In genomic region chr2:165998969-165999368, GRCm38 (mm10) we compare ENCODE assay signal across 14 mouse cellular contexts. TPM values are rescaled to one million over a fixed set of nuclear protein-coding genes. Genes with fewer than 3 reads are reported as not detected.
DNase-seq lines count a peak whose midpoint lies in the region; ATAC-seq and TF ChIP-seq lines count a peak whose summit lies in the region.
"Had no signal": no experiment of that assay in that cellular context is flagged by ENCODE, and none has a peak within 500 bp of the region (broad histone marks: within the 10 kb centered on the region; RNA-seq: fewer than 3 reads in every experiment).

No protein-coding gene starts in this region.

- H3K36me3 ChIP-seq in heart, embryonic 15.5 days: no peaks in the 10 kb centered on the region; the same call in 1 of the 2 replicates
- H3K36me3 ChIP-seq in E14TG2a.4 (ENCODE audit: insufficient read depth, low read length): peaks cover 39% of the 10 kb centered on the region
- H3K36me3 ChIP-seq: embryonic facial prominence, embryonic 15.5 days; forebrain, embryonic 15.5 days; liver, embryonic 15.5 days; neural tube, embryonic 13.5 days had no signal

- no peak for DNase-seq in heart, postnatal 36 days
- DNase-seq in layer of hippocampus, adult 2 months (ENCODE audit: low spot score in 2 of 2): no peak
- no peak for DNase-seq in layer of hippocampus, postnatal 10 days (ENCODE audit: low spot score in 2 of 2)
- DNase-seq in 416B (ENCODE audit: low read depth): peak; percentile 20
- no peak for DNase-seq in testis, postnatal 10 days (ENCODE audit: low spot score)
- DNase-seq in adrenal gland, adult 18-20 months (ENCODE audit: low spot score in 2 of 2): no peak
- DNase-seq: cerebellum, adult 11 months; kidney, adult 8-10 months had no signal

- peaks cover 38% of the 10 kb centered on the region for H3K4me1 ChIP-seq in heart, embryonic 15.5 days (replicated peaks)
- H3K4me1 ChIP-seq in E14TG2a.4 (replicated peaks; ENCODE audit: low read depth, low read length): peaks cover 90% of the 10 kb centered on the region

- WGBS in heart, embryonic 15.5 days: 33% methylated on average over 4 of the region's 4 CpGs

- H3K27me3 ChIP-seq in heart, embryonic 15.5 days: no peaks in the 10 kb centered on the region
- no peaks in the 10 kb centered on the region for H3K27me3 ChIP-seq in E14TG2a.4 (ENCODE audit: insufficient read depth, low read length)
- H3K27me3 ChIP-seq: embryonic facial prominence, embryonic 15.5 days; forebrain, embryonic 15.5 days; neural tube, embryonic 13.5 days had no signal

- H3K4me2 ChIP-seq in heart, embryonic 15.5 days: no peak overlapping the region
- H3K4me2 ChIP-seq: embryonic facial prominence, embryonic 15.5 days; forebrain, embryonic 15.5 days; liver, embryonic 15.5 days; neural tube, embryonic 13.5 days had no signal

- intact Hi-C loops in heart, postnatal 36 days (cut with DNase I): no loop called here

- no peak for ATAC-seq in heart, embryonic 15.5 days (replicated peaks; ENCODE audit: insufficient number of reproducible peaks, insufficient read depth, low FRiP score, low read depth)
- ATAC-seq: forebrain, embryonic 15.5 days had no signal

- H3K9me3 ChIP-seq in heart, embryonic 15.5 days (replicated peaks): no peaks in the 10 kb centered on the region
- 0 out of 2 replicates have a peak, but pooled peaks cover 2% of the 10 kb centered on the region for H3K9me3 ChIP-seq in E14TG2a.4 (ENCODE audit: low read length)
- H3K9me3 ChIP-seq: embryonic facial prominence, embryonic 15.5 days; forebrain, embryonic 15.5 days; liver, embryonic 15.5 days; neural tube, embryonic 13.5 days had no signal

- H3K9ac ChIP-seq in heart, embryonic 15.5 days: no peak overlapping the region
- H3K9ac ChIP-seq: embryonic facial prominence, embryonic 15.5 days; forebrain, embryonic 15.5 days; liver, embryonic 15.5 days; neural tube, embryonic 13.5 days had no signal

- TF ChIP-seq CTCF in layer of hippocampus, adult 2 months (conservative IDR thresholded peaks at IDR 0.05): peak; percentile 34; the same call in 1 of the 2 replicates
- TF ChIP-seq CTCF in E14TG2a.4 (conservative IDR thresholded peaks at IDR 0.05; ENCODE audit: low read length): no peak

- peak overlapping the region; percentile 28 for H3K27ac ChIP-seq in heart, embryonic 15.5 days
- no peak overlapping the region for H3K27ac ChIP-seq in layer of hippocampus, adult 2 months
- H3K27ac ChIP-seq: embryonic facial prominence, embryonic 15.5 days; forebrain, embryonic 15.5 days; liver, embryonic 15.5 days; neural tube, embryonic 13.5 days had no signal

- no peak overlapping the region for H3K4me3 ChIP-seq in heart, embryonic 15.5 days
- H3K4me3 ChIP-seq in layer of hippocampus, adult 2 months: no peak overlapping the region
- peak overlapping the region; percentile 21 for H3K4me3 ChIP-seq in E14TG2a.4 (replicated peaks; ENCODE audit: low read length)
- H3K4me3 ChIP-seq: embryonic facial prominence, embryonic 15.5 days; forebrain, embryonic 15.5 days; liver, embryonic 15.5 days; neural tube, embryonic 13.5 days had no signal

RNA-seq across cellular contexts. Expression of gene Ncoa3, which starts 6.5 kb away (rescaled TPM):
- 8.7 and 11.0 TPM in 2 replicates for polyA plus RNA-seq in heart, embryonic 15.5 days (2015; fragmentation: Nextera tagmentation; extraction: Ambion mirVana)
- 10 to 100 TPM; 23.0 to 27.1 TPM for total RNA-seq in heart, postnatal 36 days (2021)
- 10 to 100 TPM; 27.8 to 37.7 TPM for total RNA-seq in layer of hippocampus, adult 2 months (2021)
- total RNA-seq in layer of hippocampus, postnatal 10 days (2021): 10 to 100 TPM; 30.7 to 33.5 TPM
- 10 to 100 TPM; 32.1 to 35.9 TPM for total RNA-seq in adrenal gland, adult 18-20 months (2021)
